Mouse (Mus musculus) C2C12 (cell line): ENCODE measurements around the gene Dixdc1.

Experiments used
- CEBPB ChIP-seq: IDR thresholded peaks from one replicate; pipeline ENCODE4 v1.6.1; 2011; ENCODE audit warnings: low read depth, mild to moderate bottlenecking, control low read depth, moderate library complexity
- CTCF ChIP-seq: IDR thresholded peaks from one replicate; pipeline ENCODE4 v1.5.1; 2011; ENCODE audit not compliant: control insufficient read depth, insufficient read depth, insufficient read length
- FOSL1 ChIP-seq: IDR thresholded peaks from one replicate; pipeline ENCODE4 v1.8.0; 2011; ENCODE audit warnings: mild to moderate bottlenecking, low read length; ENCODE audit not compliant: poor library complexity, insufficient read depth, severe bottlenecking
- MAX ChIP-seq: IDR thresholded peaks from one replicate; pipeline ENCODE4 v1.6.1; 2011; ENCODE audit warnings: mild to moderate bottlenecking, control low read depth
- MYOD1 ChIP-seq: IDR thresholded peaks from one replicate; pipeline ENCODE4 v1.6.1; 2011; ENCODE audit warnings: low read depth; ENCODE audit not compliant: control insufficient read depth, insufficient read length
- MYOG ChIP-seq: IDR thresholded peaks from one replicate; pipeline ENCODE4 v1.6.1; 2011; ENCODE audit not compliant: control insufficient read depth, insufficient read length; ENCODE audit errors: extremely low read depth
- USF1 ChIP-seq: IDR thresholded peaks from one replicate; pipeline ENCODE4 v1.6.1; 2011; ENCODE audit warnings: low read depth, mild to moderate bottlenecking, control low read depth, moderate library complexity

DNA sequence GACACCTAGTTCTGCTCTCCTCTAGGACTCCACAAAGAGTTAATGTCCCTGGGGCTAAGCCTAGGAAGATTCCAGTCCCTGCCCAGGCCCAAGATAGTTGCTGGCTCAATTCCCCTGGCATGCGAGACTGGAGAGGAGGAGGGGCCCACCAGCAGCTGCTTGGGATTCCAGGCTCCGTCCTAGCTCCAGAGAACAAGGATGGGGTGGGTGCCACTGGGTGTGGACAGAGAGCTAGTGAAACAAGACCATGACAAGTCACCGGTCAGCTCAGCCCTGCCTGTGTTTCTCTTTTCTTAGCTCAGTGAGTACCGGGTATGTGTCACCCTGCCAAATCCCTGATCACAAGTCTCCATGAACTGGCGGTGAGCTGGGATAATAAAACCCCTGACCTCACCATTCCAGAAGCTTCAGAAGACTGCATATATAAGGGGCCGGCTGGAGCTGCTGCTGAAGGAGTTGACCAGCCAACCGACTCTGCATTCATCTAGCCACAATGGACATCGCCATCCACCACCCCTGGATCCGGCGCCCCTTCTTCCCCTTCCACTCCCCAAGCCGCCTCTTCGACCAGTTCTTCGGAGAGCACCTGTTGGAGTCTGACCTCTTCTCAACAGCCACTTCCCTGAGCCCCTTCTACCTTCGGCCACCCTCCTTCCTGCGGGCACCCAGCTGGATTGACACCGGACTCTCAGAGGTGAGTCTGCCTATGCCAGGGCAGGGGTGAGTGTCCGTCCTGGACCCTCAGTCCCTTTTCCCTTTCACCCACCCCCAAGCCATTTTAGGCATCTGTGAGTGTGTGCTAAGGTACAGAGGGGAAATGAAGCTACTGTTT is 13.7 kb upstream of the Dixdc1 start:
- no peak for TF ChIP-seq CTCF
- TF ChIP-seq MAX = no peak
- no peak for TF ChIP-seq FOSL1
- TF ChIP-seq USF1 = no peak
- no peak for TF ChIP-seq MYOG
- TF ChIP-seq MYOD1 = peak; percentile 43
- no peak for TF ChIP-seq CEBPB
